Mouse (Mus musculus) hematopoietic stem cell, adult 5-6 weeks (primary cell): ENCODE measurements around the gene Shoc2. TPM values are rescaled to one million over a fixed set of nuclear protein-coding genes. Genes with fewer than 3 reads are reported as not detected.
"Not testable (repeated sequence)": the region's sequence is repeated elsewhere in the genome, so short reads cannot be mapped to it uniquely, and the experiment has no call there.

Experiments used
- ATAC-seq, 2 experiments: fragments of 125-278 bp in 1 of 2; replicated peaks in 1 of 2; 2 replicates each; pipeline ENCODE4 v1.8.0; 2016 to 2017; ENCODE audit warnings: inconsistent platforms in 2 of 2, mild to moderate bottlenecking in 2 of 2, moderate number of reproducible peaks in 2 of 2, low read depth in 1 of 2, moderate TSS enrichment in 1 of 2; ENCODE audit not compliant: low FRiP score in 2 of 2, poor library complexity in 2 of 2, severe bottlenecking in 2 of 2, insufficient read depth in 1 of 2, low TSS enrichment in 1 of 2
- total RNA-seq: library from RNA; stranded (forward); fragments of 172-1452, 232-1000 nt; gene quantifications from 2 replicates; pipeline ENCODE4 v1.2.3, GENCODE M21; 2017

Shoc2 gene
- total RNA-seq, 1 experiment from 2014 or later: 63.8 TPM

DNA sequence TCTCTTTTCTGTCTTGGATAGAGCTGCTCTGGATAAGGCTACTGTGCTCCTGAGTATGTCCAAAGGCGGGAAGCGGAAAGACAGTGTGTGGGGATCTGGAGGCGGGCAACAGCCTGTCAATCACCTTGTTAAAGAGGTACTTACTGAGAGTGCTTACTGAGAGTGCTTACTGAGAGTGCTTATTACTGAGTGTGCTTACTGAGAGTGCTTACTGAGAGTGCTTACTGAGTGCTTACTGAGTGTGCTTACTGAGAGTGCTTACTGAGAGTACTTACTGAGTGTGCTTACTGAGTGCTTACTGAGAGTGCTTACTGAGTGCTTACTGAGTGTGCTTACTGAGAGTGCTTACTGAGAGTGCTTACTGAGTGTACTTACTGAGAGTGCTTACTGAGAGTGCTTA lies 22.1 kb upstream of the Shoc2 start:
- ATAC-seq: not testable (repeated sequence)

DNA sequence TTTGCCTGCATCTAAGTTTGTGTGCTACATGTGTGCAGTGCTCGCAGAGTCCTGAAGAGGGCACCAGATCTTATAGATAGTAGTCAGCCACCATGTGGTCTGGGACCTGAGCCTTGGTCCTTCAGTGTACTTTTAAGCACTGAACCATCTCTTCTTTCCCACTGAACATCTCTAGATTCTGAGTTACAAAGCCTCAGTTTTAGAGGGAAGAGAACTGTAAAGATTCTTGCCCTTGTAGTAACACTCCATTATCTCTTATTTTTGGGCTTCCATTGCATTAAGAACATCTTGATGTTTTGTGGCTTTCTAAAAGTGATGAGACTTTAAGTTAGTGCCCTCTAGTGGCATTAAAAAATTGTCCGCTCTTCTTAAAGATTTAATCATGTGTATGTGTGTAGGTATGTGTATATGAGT lies 18.8 kb upstream of the Shoc2 start:
- ATAC-seq: peak in 1 of 2 experiments; percentile 56; a peak in 1 of 4 replicates

DNA sequence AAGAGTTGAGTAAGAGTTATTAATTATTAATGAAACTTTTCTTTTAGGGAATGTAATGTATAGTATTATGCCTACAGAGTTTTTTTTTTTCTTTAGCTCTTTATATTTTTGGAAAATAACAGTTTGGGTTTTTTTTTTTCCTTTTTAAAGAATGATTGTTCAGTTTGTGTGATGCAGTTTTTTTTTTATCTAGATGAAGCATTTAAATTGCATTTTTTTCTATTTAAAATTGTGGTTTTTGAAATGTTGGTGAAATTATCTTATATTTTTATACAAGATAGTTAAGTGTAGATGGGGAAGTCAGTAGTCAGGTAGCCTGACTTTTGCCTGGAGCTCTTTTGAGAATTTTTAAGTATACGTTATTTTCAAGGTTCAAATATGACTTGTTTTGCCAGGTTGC lies 17.4 kb upstream of the Shoc2 start:
- ATAC-seq: no peak

DNA sequence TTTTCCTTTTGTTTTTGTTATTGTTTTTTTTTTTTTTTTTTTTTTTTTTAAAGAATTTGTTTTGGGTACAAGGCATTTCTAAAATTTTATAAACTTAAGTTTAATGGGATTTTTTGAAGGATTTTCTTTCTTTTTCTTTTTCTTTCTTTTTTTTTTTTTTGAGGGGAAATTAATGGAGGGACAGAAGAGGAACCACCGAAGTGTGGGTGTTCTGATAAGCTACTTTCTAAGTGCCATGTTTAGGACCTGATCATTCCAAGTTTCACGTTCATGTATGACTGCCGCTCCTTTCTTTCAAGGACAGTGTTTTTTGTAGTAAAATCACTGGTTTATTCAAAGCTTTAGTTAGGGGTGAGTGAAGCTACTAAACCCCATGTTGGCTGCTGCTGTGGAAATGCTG lies 14.9 kb upstream of the Shoc2 start:
- ATAC-seq: no peak

DNA sequence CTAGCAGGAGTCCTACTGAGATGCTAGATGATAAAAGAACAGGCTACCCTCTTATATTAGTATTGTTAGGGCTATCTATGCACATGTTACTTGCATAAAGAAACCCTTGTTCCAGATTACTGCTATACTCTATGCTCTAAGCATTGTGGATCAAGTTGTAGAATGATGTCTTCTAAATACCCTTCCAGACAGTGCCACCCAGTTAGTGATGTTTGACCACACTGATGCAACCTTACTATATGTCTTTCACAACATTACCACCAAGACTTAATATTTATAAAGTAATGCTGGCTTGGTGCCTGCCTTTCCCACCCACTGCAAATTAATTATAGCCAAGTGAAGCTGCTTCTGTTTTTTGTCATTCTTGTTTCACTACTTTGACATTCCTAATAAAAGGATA lies 11.1 kb upstream of the Shoc2 start:
- ATAC-seq: no peak

DNA sequence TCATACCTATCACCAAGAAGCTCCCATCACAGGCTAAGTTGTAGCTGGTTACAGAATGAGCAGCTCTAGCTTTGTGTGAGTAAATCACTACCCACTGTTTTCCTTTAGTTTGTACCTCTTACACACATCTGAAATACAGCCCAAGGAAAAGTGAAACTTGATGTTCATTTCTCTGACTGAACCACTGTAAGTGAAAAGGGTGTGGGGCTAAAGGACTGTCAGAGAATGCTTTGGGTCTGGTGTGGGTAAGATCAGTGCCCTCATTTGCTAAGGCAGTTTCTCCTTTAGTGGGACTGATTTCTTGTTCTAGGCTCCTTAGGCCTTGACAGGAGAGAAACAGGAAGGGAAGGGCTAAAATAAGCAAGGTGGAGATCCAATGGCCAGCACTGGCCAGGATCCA lies 10.1 kb upstream of the Shoc2 start:
- ATAC-seq: no peak

DNA sequence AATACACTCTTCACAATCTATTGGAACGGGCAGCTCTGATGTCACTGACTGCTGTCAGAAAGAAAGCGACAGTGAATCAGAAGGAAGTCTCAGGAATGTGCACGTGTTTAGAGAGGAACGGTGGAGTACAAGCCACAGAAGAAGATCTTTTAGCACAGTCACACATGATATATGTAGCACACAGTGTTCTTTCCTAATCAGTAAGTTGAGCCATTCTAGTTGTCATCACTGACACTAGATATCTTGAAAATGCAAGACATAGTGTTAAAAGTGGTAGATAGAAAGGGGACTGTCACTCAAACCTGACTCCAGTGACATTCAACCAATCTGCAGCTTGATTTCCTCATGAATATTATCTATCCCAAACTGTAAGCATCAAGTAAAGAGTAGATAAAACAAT lies 4.6 kb upstream of the Shoc2 start:
- no peak for ATAC-seq

DNA sequence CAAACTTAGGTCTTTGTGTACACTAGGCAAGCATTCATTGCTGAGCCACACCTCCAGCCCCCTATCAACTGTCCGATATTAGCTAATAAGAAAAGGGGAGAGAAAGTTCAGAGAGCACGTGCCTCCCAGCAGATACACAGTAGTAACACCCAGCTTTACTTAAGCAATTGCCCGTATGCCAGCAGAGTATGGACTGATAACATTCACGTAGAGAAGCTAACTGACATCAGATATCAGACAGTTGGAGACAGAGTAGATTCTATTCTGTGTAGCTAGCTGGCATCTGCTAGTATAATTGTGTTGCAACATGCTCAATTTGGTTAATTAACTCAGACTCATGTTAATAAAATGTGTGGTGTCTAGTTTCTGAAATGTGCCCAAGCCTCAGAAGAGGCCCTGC lies 3.0 kb upstream of the Shoc2 start:
- no peak for ATAC-seq

DNA sequence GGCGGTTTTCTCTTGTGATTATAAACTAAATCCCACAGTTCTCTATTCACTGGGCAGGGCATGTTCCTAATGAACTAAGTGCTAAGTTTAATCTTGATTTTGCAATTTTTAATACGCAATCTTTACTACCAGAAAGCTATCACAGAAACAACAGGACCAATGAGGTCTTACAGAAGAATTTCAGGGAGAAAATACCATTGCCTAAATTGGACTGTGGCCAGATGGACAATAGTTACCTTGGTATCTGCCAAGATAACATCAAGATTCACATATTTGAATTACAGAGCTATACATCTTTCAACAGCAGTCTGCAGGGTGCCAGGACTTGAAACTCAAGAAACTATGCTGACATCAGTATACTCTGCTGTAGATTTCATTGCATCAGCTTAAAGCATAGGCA lies 1.8 kb upstream of the Shoc2 start:
- ATAC-seq: no peak

DNA sequence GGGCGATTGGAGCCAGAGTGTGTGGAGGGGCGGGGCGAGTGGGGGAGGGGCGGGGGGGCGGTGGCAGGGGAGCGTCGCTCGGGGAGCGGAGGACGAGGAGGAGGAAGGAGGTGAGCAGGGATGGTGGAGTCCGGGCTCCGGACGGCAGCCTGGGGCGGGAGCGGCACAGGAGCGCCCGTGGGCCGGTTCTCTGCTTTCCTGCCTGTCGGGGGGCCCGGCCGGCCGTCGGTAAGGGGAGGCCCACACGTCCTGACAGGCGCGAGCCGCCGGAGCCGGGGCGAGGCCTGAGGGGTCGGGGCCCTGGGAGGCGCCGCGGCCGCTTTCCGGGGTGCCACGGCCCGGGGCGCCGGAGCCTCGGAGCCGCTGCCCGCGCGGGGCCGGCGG lies 672 bp downstream of the Shoc2 start:
- ATAC-seq: no peak

DNA sequence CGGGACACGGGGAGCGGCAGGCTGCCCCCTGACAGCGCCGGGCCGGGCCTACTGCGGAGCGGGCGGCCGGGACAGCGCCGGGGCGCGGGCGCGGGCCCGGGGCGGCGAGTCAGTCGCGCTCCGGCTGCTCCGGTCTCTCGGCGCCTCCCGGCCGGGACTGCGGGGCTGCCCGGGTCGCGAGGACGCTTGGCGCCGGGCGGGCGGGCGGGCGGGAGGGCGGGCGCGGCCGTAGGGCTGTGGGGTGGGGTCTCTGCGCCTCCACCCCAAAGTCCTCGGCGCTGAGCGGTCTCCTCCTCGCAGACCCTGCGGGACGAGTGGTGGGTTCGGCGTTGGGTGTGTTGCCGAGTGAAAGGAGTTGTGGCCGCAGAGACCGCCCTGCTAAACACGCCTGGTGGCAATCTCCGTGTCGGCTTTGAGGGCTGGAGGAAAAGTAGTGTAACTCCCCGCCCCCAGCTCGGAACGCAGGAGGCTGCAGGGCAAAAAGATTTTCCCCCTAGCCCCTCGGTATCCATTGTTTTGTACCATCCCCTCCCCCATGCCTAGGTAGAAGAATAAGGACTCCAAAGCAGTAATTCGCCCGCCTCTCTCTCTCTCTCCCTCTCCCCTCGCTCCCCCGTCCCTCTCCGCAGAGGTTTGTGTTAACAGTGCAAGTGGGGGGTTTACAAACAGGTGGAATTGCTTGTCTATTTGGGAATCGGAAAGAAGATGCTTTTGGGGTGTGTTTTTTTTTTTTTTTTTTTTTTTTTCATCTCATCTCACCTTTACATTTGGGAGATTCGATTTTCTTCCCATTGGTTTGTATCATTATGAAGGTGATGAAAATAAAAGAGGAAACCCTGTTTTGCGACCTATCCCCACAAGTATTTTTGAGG lies 1.3 kb downstream of the Shoc2 start:
- ATAC-seq: 0 out of 4 replicates have a peak, but pooled peaks of 1 of the 2 experiments have one; percentile 9

DNA sequence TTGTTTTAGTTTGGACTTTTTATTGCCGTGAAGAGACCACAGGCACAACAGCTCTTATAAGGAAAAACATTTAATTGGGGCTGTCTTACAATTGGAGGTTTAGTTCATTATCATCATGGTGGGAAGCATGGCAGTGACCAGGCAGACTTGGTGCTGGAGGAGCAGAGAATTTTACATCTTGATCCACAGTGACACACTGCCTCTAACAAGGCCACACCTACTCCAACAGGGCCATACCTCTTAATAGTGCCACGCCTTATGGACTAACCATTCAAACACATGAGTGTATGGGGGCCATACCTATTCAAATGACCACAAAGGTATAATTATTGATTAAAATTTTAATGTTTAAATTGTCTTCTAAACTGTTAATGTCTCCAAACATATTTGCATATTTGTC lies 13.4 kb downstream of the Shoc2 start:
- ATAC-seq: no peak

DNA sequence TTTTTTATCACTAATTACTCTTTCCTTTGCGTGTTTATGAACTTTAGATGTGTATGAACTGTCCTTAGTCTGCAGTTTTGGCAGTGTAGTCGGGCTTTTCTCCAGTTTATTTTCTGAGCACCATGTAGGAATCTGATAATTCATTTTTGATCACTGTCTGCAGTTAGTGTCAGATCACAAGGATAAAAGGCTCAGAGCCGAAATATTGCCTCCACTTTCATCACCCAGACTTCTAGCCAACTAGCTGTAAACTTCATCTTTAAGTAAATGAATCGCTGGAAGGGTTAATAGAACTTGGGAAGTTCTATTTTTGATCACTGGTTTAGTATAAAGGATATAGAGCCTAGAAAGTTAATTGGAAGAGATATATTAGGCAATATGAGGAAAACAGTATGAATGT lies 18.4 kb downstream of the Shoc2 start:
- no peak for ATAC-seq

DNA sequence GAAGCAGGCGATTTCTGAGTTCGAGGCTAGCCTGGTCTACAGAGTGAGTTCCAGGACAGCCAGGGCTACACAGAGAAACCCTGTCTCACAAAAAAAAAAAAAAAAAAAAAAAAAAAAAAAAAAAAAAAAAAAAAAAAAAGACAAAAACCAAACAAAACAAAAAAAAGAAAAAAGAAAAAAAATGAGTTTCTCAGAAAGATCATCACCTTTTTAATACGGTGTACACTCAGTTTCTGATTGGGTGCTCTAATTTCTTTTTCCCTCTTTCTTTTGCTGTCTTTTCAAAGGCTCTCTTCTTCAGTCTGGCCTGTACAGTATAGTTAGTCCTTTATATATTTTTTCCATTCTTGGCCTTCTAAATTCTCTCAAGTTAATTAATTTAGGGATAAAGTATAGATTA lies 20.2 kb downstream of the Shoc2 start:
- not testable (repeated sequence) for ATAC-seq

DNA sequence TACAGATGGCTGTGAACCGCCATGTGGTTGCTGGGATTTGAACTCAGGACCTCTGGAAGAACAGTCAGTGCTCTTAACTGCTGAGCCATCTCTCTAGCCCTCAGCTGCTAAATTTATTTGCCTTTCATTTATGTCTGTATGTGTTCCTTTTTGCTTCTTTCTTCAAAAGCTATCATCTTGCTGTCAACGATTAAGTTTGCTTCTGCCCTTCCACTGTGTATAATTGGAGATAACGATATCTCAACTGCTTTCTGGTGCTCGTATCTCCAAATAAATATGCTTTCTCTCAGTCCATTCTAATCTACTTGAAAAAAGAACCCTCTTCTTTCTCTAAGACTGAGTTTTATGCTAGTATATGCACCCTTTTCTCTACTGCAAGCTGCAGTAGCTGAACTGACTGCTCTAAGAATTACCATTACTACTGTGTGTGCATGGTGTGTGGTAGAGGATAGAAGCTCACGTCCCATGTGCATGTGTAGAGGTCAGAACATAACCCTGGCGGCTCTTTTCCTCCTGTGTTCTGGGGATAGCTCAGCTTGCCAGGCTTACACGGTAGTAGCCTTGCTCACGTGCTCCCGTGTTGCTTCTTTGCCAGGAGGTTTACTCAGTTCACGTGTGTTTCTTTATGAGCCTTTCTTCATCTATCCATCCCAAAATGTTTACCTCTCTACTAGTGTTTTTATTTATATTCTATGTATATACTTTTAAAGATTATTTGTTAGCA lies 21.0 kb downstream of the Shoc2 start:
- peak in 1 of 2 experiments; percentile 36; a peak in 1 of 4 replicates for ATAC-seq

DNA sequence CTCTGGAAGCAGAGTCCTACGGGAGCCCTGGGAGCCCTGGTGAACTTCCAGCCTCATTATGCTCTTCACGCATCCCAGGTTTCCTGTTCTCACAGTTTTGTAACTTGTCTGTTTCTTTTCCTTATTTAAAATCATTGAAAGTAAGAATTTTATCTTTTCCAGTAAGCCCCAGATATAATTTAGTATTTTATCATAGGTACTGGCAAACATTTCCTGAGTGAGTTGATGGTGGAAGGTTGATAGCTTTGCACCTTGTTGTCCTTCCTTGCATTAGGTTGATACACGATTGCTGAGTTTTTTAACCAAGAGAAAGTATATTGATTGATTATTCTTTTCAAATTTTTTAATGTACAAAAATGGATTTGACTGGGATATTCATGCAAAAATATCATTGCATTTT lies 25.1 kb downstream of the Shoc2 start:
- no peak for ATAC-seq

DNA sequence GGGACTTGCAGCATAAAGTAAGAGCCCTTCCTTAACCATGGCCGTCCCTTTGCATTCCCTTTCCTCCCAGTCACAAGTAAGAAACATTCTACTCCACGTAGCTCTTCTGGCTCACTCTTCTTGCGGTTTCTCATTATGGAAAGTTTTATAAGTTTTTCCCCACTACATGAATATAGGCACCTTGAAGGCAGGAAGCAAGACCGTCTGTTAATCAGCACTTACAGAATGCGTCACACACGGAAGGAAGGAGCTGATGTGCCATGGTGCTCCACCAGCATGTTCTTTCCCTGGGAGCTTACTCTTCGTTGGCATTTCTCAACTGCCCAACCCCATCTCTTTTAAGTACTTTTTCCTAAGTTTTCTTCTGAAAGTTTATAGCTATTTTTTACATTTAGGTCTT lies 27.8 kb downstream of the Shoc2 start:
- ATAC-seq: peak; percentile 75 to 82

DNA sequence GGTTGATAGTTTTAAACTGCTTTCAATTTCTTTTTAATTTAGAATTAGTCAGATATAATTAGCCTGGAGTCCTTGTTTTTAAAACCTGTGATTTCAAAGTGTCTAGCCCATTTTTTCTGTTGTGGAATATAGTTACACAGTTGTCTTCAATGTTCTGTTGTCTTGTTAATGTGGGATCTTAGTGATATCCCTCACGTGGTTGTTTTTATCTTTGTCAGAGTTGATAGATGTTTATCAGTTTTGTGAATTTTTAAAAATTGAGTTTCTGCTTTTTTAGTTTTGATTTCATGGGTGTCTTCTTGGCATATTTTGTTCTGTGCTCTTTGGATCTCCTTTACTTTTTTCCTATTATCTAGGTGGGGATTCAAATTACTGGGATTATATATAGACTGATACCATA lies 29.6 kb downstream of the Shoc2 start:
- ATAC-seq: no peak

DNA sequence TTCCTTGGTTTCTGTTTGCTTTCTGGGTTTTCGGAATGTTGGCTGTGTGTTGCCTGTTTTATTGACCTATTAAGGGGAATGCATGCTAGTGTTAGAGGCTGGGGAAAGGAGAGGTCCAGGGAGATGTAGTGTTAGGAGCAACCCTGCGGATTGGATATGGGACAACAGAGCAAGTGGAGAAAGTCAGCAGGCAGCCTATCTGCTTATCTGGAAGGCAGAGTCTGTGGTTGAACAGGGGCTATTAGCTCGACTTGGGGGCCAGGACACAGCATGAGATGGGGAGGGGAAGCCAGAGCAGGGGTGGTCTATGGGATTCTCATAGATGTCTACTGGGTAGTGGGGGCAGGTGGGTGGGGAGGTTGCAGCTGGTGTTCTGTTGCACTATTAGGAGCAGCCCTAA lies 37.9 kb downstream of the Shoc2 start:
- no peak for ATAC-seq
